Mouse (Mus musculus): Measurements from ENCODE around the gene Ermap.

The Ermap gene

DNA sequence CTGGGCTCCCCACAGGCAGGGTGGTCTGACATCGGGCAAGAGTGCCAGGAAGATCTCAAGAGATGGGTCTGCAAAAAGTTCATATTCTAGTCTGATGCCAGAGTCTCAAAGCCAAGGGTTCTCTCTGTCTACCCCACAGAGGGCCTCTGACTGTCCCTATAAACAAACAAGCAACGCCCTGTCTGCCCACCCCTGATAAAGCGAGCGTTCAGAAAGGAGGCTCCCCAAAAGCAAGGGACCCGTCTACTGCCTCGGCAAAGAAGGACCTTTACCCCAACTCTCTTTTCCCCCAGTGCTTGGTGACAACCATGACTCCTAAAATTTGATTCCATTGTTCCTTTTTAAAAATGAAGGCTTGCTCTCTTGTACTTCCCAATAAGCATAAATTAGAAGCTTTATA lies at the start of gene Ermap:
Gene Ermap, minus strand, starts transcription at position 148 of the 400 bp plus-strand sequence.
- DNase-seq = no peak

DNA sequence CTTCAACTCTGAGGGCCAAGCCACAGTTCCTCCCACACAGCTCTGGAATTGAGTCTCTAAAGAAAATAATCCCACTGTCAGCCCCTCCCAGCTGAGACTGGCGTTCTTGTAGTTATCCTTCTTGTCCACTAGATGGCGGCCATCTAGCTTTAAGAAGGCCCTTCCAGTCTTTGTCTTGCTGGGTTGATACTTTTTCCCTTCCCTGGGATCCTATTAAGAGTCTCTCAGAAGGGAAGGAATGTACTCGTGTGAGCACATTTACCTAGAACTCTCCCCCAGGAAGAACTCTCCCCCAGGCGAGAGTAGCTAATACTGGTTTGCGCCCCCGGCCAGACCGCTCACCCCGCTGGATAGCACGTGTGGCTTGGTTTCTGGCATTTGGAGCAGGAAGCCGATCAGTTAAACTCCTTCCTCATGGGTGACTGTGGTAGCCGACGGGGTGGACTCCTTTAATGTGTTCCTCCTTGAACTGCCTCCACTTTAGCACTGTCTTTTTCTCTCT lies 49.4 kb upstream of the Ermap start:
- peak; percentile 60 to 62 for DNase-seq

DNA sequence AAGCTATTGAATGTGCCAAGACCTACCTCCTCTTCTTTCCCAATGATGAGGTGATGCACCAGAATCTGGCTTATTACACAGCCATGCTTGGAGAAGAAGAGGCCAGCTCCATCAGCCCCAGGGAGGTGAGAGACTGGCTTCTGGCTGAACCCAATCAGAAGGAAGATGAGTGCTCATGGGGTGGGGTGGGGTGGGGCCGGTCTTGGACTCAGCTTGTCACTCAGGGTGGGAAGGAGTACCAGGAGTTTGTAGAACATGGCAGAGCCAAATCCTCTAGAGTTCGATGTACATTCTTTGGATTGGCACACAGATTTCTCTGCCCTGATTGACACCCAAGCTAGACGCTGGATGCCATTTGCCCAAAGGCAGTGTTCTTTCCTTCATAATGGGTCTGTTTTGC lies 48.9 kb upstream of the Ermap start:
- DNase-seq = no peak

DNA sequence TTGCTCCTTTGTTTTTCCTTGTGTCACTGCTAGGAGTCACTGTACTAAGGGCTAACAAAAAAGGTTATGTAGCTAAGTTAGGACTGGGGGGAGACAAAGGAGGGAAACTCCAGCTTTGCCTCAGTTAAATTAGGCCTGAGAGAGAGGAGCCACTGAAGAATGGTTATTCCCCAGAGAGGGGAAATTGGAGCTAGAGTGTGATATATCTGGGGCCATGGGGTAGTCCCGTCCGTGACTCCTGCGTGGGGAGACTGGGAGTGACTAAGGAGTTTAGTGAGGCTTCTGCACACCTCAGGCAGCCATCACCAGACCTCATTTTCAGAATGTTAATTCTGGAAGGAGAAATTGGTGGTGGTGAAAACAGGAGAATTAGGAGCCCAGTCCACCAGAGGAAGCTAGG lies 44.5 kb upstream of the Ermap start:
- no peak for DNase-seq

DNA sequence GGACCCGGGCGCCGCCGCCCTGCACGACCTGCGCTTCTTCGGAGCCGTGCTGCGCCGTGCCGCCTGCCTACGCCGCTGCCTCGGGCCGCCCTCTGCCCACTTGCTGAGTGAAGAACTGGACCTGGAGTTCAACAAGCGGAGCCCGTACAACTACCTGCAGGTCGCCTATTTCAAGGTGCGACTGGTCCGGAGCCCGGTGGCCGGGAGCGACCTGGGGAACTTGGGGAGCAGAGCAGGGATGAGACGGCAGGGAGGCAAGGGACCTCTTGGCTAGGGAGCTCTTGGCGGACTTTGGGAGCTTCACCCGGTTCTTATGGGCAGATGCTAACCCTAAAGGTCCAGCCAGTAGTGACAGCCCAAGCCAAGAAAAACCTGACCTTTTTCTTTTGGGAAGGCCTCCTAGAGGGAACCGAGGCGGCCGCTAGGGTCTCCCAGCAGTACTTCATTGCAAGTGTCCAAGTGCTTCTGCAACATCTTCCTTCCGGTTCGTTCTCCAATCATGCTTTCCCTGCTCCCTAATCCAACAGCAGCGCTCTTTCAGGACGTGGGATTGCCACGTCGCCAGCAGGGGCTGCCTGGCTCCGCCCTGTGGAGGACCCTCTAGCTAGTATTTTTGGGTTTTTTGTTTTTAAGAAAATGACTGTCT lies 43.6 kb upstream of the Ermap start:
- no peak for DNase-seq

DNA sequence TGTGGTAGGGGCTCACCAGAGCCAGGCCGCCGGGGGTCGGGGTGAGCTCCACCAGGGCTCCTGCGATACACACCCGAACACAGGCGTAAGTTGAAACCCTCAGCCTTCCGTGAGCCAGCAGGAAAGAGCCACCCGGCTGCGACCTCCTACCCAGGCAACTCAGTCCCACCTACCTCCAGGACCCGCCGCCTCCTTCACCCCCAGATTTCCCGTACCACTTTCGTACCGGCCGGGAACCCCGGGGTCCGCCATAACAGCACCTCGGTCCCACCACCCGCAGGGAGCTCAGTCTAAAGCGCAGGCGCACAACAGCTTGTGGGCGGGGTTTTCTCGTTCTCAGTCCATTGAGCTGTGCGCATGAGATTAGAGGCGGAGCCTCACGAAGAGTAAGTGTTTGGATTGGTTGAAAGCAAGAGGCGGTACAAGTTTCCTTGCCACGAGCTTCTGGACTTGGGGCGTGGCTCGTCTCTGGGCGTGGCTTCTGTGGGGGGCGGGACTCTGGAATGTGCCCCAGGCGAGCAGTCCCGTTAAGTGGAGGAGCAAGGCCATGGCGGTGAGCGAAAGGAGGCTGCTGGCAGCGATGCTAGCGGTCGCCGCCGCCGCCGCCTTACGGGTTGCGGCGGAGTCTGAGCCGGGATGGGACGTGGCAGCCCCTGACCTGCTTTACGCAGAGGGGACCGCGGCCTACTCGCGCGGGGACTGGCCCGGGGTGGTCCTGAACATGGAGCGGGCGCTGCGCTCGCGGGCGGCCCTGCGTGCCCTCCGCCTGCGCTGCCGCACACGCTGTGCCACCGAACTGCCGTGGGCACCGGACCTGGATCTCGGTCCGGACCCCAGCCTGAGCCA lies 42.8 kb upstream of the Ermap start, which contains the start of the genes AU022252 and P3h1:
Gene AU022252, minus strand, starts transcription at position 303 of the 846 bp plus-strand sequence.
Gene P3h1, plus strand, starts transcription at position 506 of the 846 bp plus-strand sequence.
- DNase-seq = peak; percentile 98

DNA sequence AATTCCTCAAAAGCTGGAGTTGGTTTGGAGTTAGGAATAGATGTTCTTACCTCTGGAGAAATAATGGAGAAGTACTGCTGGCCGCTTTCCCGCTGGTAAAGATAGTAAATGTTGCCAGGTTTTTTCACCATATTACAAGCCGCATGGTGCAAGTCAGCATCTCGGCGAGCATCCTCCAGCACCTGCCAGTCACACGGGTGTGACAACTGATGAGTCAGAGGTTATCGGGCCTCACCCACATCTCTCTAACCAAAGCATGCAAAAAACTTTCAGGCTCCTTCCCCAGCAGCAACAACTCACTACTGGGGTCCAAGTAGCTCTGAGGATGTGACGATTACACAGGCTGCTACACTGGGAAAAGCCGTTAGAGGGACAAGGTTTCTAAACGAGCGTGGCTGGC lies 36.9 kb upstream of the Ermap start:
- DNase-seq = no peak

DNA sequence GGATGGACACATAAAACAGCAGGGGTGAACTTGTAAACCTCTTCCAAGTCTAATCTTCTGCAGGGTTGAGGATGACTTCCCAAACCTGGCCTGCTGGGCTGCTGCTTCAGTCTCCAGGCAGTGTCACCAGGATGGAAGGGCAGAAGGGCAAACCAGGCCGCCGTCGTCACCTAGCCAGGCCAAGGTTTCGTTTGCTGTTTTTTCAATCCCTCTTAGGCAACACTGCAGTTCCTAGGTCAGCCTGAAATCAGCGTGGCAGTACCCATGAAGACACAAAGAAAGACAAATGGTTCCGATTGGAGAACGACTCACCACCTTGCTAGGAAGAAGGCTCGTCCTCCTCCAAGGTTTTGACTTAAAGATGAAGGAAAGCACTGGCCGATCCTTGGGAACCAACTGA lies 35.9 kb upstream of the Ermap start:
- no peak for DNase-seq

DNA sequence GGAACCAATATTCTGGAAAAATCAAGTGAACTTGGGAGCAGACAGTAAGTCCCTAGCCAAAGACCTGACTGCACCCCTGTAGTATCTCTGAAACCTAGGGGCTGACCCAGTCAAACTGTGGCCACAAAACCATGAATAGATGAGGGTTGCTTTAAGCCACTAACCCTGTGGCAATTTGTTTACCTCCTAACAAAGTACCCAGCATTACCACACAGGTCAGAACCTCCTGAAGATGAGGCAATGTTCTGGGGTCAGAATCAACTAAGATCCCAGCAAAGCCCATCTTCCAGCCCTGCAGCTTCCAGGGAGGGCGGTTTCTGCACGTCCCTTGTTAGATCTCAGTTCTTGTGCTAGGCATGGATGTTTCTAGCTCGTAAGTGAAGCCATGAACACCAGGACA lies 34.7 kb upstream of the Ermap start:
- no peak for DNase-seq

DNA sequence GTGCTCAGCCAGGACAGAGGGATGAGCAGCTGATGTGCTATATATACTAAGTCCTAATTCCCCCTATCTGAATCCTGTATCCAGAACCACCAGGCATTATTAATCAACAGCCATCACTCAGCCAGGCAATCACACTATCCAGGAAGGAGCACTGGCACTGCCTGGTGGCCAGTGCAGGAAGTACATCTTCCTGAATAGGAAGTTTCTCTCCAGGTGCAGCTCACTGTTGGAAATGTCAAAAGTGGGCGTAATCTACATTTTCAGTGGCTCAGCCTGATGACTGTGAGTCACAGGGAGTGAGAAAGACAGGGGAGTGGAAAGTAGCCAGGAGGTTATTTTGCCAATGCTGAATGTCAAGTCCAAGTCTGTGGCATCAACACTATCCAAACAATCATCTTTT lies 33.9 kb upstream of the Ermap start:
- DNase-seq = peak; percentile 43 to 44

DNA sequence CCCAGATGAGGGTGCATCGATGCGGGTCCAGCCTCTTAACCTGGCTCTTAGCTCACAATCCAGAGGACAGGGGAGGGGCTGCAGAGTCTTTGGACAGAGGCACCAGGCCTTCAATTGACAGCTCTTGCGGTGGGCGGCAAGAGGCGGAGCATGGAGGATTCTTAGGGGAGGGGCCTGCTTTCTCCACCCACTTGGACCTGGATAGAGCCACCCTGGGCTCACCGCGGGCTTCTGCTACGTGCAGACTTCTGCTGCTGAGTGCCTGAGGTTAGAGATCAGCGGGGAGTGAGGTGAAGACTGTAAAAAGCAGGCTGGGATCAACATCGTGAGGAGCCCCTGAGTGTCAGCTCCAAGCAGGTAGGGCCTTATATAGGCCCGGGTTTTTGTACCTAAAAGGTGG lies 28.4 kb upstream of the Ermap start, which contains the start of gene Tmem269:
Gene Tmem269, minus strand, starts transcription at position 49 of the 400 bp plus-strand sequence.
- DNase-seq = no peak

DNA sequence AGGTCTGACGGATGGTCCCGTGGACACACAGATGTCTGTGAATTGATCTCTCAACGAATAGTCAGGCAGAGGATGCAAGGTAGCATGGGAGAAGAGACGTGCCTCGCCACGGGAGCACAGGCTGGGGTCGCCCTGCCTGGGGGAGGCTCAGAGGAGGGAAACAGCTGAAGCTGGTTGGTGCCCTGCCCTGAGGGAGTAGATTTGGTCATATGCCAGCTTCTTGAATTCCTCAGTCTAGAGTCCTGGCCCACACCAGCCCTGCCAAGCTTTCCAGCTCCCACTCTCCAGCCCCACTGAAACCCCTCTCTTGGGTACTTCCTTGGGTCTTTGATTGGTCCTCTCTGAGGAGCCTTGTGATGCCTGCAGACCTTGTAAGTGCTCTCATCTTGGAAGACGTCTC lies 26.9 kb upstream of the Ermap start:
- no peak for DNase-seq

DNA sequence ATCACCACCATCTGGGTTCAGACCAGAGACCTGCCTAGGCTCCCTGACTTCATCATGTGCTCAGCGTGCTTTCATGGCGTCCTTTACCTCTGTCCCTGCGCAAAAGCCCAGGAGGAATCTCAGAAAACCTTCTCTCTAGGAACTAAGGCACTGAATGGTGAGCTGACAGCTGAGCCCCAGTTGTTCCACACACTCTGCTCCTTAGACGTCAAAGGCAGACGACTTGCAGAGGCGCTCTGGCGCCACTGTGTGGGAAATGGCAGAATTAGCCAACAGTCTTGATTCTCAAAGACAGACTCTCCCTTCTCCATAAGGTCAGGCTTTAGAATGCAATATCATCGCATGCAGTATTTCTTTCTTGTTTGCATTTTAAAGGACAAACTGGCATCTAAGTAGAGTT lies 14.9 kb upstream of the Ermap start:
- DNase-seq = peak; percentile 64 to 65

DNA sequence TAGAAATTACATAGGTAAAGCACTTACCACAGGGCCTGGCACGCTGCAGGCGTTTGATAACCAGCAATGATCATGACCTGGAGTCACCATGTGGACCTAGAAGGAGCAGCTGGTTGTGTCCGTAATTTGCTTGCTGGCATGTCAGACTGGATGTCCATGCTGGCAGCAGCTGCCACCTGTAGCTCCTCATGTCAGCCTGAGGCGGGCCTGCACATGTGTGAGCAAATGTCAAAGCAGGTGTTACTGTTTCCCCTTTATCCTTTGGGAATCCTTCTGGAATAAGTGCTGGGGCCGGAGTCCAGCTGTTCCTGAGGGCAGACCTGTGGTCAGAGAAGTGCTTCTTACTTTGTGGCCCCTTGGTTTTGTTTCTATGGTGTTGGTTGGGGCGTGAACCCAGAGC lies 8.3 kb upstream of the Ermap start:
- DNase-seq = no peak

DNA sequence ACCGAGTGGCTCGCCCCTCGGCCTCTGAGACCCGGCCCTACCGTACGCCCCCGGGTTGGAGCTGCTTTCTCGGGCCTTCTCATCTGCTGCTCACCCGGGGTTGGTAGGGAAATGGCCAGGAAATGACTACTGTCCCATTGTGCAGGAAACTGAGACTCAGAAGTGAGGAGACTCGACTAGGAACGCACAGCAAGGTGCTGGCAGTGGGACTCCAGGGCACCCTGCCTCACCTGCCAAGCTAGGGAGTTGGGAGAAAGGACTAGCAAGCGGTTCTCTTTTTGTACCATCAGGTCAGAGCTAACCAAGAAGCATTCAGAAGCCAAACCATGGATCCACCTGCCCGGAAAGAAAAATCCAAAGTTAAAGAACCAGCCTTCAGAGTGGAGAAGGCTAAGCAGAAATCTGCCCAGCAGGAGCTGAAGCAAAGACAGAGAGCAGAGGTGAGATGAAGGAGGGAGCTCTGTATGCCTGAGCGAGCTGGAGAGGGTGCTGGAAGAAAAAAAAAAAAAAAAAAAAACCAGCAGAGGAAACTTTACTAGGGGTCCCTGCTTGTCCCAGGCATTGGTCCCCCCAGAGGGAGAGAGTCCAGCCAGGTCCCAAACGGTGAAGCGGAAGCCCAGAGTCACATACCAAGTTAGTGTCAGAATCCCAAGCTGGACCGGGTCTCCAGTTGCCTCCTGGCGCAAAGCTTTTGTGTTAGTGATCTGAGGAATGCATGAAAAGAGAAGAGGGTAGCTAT lies 5.9 kb upstream of the Ermap start:
- DNase-seq = no peak

DNA sequence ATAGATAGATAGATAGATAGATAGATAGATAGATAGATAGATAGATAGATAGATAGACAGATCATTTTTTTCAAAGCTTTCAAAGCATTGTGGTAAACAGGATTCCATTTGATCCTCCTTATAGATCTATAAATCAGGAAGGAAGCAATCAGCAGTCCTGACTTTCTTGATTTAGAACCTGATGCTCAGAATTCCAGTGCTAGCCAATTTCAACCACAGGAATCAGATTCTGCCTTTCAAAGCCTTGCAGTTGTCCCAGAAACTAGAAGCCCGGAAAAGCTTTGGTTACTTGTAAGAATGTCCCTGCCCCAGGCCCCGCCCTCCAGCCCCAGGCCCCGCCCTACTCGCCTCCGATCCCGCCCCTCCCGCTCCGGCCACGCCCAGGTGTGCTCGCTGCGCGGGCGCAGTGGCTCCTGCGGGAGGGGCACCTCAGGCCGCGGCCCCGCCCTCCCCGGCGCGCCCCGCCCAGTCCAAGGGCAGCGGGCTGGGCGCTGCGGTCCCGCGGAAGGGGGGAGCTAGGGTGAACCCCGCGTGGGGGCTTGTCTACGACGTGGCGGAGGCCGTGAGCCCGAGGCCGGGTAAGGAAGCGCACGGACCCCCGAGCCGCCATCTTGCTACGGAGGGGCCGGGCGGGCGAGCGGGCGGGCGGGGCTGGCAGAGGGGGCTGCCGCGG lies 5.2 kb upstream of the Ermap start, which contains the start of gene Svbp:
Gene Svbp, plus strand, starts transcription at position 398 of the 673 bp plus-strand sequence.
- DNase-seq = peak; percentile 93

DNA sequence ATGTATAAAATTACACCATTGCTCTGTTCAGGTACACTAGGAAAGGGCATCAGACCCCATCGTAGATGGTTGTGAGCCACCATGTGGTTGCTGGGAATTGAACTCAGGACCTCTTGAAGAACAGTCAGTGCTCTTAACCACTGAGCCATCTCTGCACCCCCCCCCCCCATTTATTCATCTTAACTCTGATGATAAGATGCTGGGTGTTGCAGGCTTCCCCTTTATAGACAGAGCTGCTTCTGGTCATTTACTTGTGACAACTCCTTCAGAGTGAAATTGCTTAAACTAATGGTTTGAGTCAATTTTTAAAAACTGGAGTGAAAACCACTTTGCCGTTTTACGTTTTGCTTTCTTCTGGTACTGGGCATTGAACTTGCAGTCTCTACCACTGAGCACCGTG lies 2.9 kb upstream of the Ermap start:
- DNase-seq = no peak

DNA sequence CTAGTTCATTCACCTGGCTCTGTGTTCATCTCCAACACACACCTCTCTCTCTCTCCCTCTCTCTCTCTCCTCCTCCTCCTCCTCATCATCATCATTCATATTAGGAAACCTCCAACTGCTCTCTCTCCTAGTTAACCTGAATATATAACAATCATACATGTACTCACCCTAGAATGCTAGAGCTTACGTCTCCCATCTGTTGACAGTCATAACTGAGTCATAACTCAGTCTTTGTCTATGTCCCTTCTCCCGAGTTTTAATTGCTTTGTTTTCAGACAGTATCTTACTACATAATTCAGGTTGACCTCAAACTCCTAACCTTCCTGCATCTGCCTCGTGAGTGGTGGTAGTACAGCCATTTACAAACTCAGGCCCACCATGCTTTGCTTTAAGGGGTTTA lies 1.5 kb upstream of the Ermap start:
- DNase-seq = no peak

DNA sequence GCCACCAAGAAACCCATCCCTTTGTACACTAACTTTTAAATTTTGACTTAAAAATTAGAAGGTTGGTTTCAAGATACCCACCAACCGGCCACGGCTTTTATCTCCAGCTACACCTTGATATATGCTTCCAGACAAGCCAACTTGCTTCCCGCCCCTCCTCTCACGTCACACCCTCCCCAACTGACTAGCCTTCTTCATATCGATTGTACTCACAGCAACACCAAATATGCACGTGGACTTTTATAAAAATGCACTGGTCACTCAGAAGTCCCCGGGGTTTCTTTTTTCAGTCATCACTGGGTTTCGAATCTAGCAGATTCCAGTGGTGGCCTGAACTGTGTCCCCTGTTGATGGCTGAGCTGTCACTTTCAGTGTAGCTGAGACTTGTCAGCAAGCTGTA lies 807 bp upstream of the Ermap start:
- DNase-seq = no peak

DNA sequence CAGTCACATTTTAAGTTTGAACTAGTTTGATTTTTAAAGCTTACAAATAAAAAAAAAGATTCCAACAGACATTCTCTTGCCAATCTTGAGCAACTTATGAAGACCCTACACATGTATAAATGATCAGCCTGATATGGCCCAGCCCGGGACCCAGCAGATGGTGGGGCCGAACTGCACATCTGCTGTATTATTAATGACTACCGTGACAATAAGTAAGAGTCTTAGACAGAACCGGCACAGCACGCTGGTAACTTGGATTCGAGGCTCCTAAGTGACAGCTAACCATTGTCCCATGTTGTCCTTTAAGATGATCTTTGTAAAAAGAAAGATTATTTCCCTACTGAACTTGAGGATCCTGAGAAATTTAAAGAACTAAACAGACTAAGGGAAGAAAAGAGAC lies 419 bp downstream of the Ermap start:
- DNase-seq = no peak

DNA sequence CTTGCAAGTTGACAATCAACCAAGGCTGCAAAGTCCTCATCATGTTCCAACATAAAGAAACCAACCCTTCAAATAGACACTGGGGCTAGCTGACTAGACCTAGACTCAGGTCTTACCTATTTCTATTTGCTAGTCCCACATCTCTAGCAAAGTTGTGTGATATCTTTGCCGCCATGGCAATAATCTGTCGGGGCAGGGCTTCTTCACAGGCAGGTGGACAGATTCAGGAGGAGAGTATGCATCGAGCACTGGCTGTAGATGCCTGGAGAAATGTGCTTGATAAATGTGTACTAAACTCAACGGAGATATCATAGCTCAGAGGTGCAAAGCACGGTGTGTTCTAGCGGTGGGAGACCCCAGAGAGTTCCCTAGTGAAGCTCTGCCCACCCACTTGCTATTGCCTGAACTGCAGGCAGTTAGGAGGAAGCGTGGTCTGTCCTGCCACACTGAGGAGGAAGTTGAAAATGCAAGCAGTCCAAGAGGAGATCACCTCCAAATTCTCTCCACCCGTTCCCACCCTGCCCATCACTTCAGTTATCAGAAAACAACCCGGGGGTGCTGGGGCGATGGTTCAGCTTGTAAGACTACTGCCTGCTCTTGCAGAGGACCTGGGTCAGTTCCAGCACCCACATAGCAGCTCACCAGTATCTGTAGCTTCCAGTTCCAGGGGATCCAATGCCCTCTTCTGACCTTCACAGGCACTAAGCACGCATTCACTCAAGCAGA lies 1.6 kb downstream of the Ermap start:
- DNase-seq = peak; percentile 36 to 38

DNA sequence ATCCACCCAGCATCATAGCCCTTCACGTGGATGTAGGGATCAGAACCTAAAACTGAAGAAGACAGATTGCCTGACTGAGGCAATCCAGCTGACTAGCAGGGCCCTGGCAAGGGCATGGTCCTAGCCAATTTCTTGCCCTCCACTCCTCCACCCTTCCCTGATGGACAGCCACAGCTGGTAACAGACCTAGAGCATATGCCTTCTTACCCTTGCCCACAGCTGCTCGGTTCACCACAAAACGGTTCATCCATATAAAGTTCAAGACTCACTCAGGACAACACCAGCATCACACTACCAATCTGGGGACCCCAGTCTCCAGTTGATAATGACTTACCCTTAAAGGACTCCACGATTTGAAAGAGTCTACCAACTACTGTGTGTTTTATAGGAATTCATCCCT lies 4.0 kb downstream of the Ermap start:
- no peak for DNase-seq
